Mouse (Mus musculus) splenic B cell, adult 2 months (primary cell): ENCODE measurements around the gene Rnd1.

ENCODE experiments used
- DNase-seq: peaks from one replicate; pipeline ENCODE4 v3.0.0-alpha.2; 2011; ENCODE audit warnings: low read depth, low spot score
- H3K27me3 ChIP-seq: 2 replicates; pipeline ENCODE4 v1.6.1; 2012; ENCODE audit warnings: mild to moderate bottlenecking, low read length, moderate library complexity, mixed read lengths; ENCODE audit not compliant: control insufficient read depth, poor library complexity, insufficient read depth, severe bottlenecking
- H3K36me3 ChIP-seq: 2 replicates; pipeline ENCODE4 v1.6.1; 2012; ENCODE audit warnings: mild to moderate bottlenecking, low read length, moderate library complexity, mixed read lengths; ENCODE audit not compliant: control insufficient read depth, poor library complexity, insufficient read depth, severe bottlenecking

The Rnd1 gene

GRCm38 (mm10) chr15:98622199-98622598 lies 55.1 kb downstream of the Rnd1 start:
- DNase-seq: no peak
- peaks cover 1% of the 10 kb centered on the region; the same call in 1 of the 2 replicates for H3K27me3 ChIP-seq
- H3K36me3 ChIP-seq: no peaks in the 10 kb centered on the region; the same call in 1 of the 2 replicates

- 0 out of 2 replicates have a peak, but pooled peaks cover 1% of the 10 kb centered on the region for H3K27me3 ChIP-seq
- peak; percentile 65 for DNase-seq
- no peaks in the 10 kb centered on the region for H3K36me3 ChIP-seq
Observed at GRCm38 (mm10) chr15:98617176-98617537, 60.1 kb downstream of the Rnd1 start.

GRCm38 (mm10) chr15:98616362-98617175 lies 60.7 kb downstream of the Rnd1 start:
- Histone ChIP-seq H3K27me3 (0 out of 2 replicates have a peak, but pooled peaks cover 1% of the 10 kb centered on the region), H3K36me3 (no peaks in the 10 kb centered on the region)
- peak; percentile 5 for DNase-seq

GRCm38 (mm10) chr15:98615751-98616150 lies 61.5 kb downstream of the Rnd1 start:
- no peak for DNase-seq
- H3K27me3 ChIP-seq: 0 out of 2 replicates have a peak, but pooled peaks cover 1% of the 10 kb centered on the region
- H3K36me3 ChIP-seq: no peaks in the 10 kb centered on the region

- 0 out of 2 replicates have a peak, but pooled peaks cover 1% of the 10 kb centered on the region for H3K27me3 ChIP-seq
- no peaks in the 10 kb centered on the region for H3K36me3 ChIP-seq
- no peak for DNase-seq
Observed at GRCm38 (mm10) chr15:98614971-98615370, 62.3 kb downstream of the Rnd1 start.

GRCm38 (mm10) chr15:98614551-98614950 lies 62.7 kb downstream of the Rnd1 start:
- DNase-seq: no peak
- peaks cover 2% of the 10 kb centered on the region; the same call in 1 of the 2 replicates for H3K27me3 ChIP-seq

More at GRCm38 (mm10) chr15:98614551-98614950, 62.7 kb downstream of the Rnd1 start:
- no peaks in the 10 kb centered on the region for H3K36me3 ChIP-seq
